In genomic region chr3:28487418-28487817, GRCm38 (mm10) we compare ENCODE assay signal across 28 mouse cellular contexts.
DNase-seq lines count a peak whose midpoint lies in the region; ATAC-seq and TF ChIP-seq lines count a peak whose summit lies in the region.
"Had no signal": no experiment of that assay in that cellular context is flagged by ENCODE, and none has a peak within 500 bp of the region (broad histone marks: within the 10 kb centered on the region; RNA-seq: fewer than 3 reads in every experiment).

No protein-coding gene starts in this region.

- H3K27me3 ChIP-seq in forebrain, embryonic 15.5 days, result no peaks in the 10 kb centered on the region
- no peaks in the 10 kb centered on the region for H3K27me3 ChIP-seq in forebrain, embryonic 11.5 days (ENCODE audit: control insufficient read depth, insufficient read depth, low read length)
- no peaks in the 10 kb centered on the region for H3K27me3 ChIP-seq in hindbrain, embryonic 16.5 days (replicated peaks; ENCODE audit: control insufficient read depth, insufficient read depth, low read length)
- H3K27me3 ChIP-seq in neural tube, embryonic 14.5 days (ENCODE audit: control insufficient read depth, insufficient read depth, low read length), result no peaks in the 10 kb centered on the region
- H3K27me3 ChIP-seq: embryonic facial prominence, embryonic 13.5 days; heart, embryonic 12.5 days; intestine, embryonic 15.5 days; limb, embryonic 15.5 days; neural tube, embryonic 12.5 days had no signal

- intact Hi-C loops in gastrocnemius, postnatal 36 days (cut with DNase I), result loop anchor here (5.0 kb wide), 1 partner anchor 225 kb away; the partner anchor contains the start of gene Tnik

- no peak overlapping the region for H3K9ac ChIP-seq in forebrain, embryonic 15.5 days (replicated peaks)
- no peak overlapping the region for H3K9ac ChIP-seq in forebrain, embryonic 11.5 days (ENCODE audit: low read length)
- H3K9ac ChIP-seq in hindbrain, embryonic 16.5 days (ENCODE audit: low read depth, low read length), result no peak overlapping the region
- H3K9ac ChIP-seq in neural tube, embryonic 14.5 days (replicated peaks; ENCODE audit: low read depth, low read length), result no peak overlapping the region
- H3K9ac ChIP-seq: embryonic facial prominence, embryonic 13.5 days; heart, embryonic 12.5 days; intestine, embryonic 15.5 days; limb, embryonic 15.5 days; liver, embryonic 14.5 days; neural tube, embryonic 12.5 days had no signal

- TF ChIP-seq CTCF in layer of hippocampus, adult 2 months (conservative IDR thresholded peaks at IDR 0.05), result no peak

- H3K27ac ChIP-seq in forebrain, embryonic 15.5 days (replicated peaks), result 0 out of 2 replicates have a peak overlapping the region, but pooled peaks have one; percentile 19
- no peak overlapping the region for H3K27ac ChIP-seq in forebrain, embryonic 11.5 days (ENCODE audit: low read depth, low read length)
- peak overlapping the region; percentile 48 for H3K27ac ChIP-seq in layer of hippocampus, adult 2 months
- H3K27ac ChIP-seq in hindbrain, embryonic 16.5 days (ENCODE audit: low read depth, low read length), result peak overlapping the region; percentile 13
- 0 out of 2 replicates have a peak overlapping the region, but pooled peaks have one; percentile 16 for H3K27ac ChIP-seq in neural tube, embryonic 14.5 days (ENCODE audit: low read depth, low read length)
- H3K27ac ChIP-seq: embryonic facial prominence, embryonic 13.5 days; gastrocnemius, adult 2 months; heart, adult 2 months; intestine, embryonic 15.5 days; limb, embryonic 10.5 days; limb, embryonic 15.5 days; liver, embryonic 14.5 days; neural tube, embryonic 12.5 days had no signal

- no peaks in the 10 kb centered on the region for H3K9me3 ChIP-seq in forebrain, embryonic 15.5 days
- no peaks in the 10 kb centered on the region for H3K9me3 ChIP-seq in forebrain, embryonic 11.5 days (ENCODE audit: control insufficient read depth, low read length)
- peaks cover 5% of the 10 kb centered on the region for H3K9me3 ChIP-seq in hindbrain, embryonic 16.5 days (ENCODE audit: control insufficient read depth, low read length)
- H3K9me3 ChIP-seq in neural tube, embryonic 14.5 days (ENCODE audit: control insufficient read depth, low read length), result no peaks in the 10 kb centered on the region
- H3K9me3 ChIP-seq: G1E; intestine, embryonic 15.5 days; limb, embryonic 10.5 days; limb, embryonic 15.5 days had no signal

- no peaks in the 10 kb centered on the region for H3K36me3 ChIP-seq in forebrain, embryonic 15.5 days
- no peaks in the 10 kb centered on the region for H3K36me3 ChIP-seq in forebrain, embryonic 11.5 days (ENCODE audit: control insufficient read depth, insufficient read depth, low read length)
- no peaks in the 10 kb centered on the region for H3K36me3 ChIP-seq in hindbrain, embryonic 16.5 days (ENCODE audit: control insufficient read depth, insufficient read depth, low read length)
- no peaks in the 10 kb centered on the region for H3K36me3 ChIP-seq in neural tube, embryonic 14.5 days (ENCODE audit: control insufficient read depth, insufficient read depth, low read length)
- H3K36me3 ChIP-seq: embryonic facial prominence, embryonic 13.5 days; forebrain, embryonic 10.5 days; G1E; heart, embryonic 12.5 days; intestine, embryonic 15.5 days; limb, embryonic 10.5 days; limb, embryonic 15.5 days; neural tube, embryonic 12.5 days had no signal

- 52% methylated on average over 9 of the region's 9 CpGs for WGBS in forebrain, embryonic 15.5 days
- WGBS in forebrain, embryonic 11.5 days, result 80% methylated on average over 9 of the region's 9 CpGs
- WGBS in hindbrain, embryonic 16.5 days, result 58% methylated on average over 9 of the region's 9 CpGs
- 65% methylated on average over 9 of the region's 9 CpGs for WGBS in neural tube, embryonic 14.5 days

- H3K4me1 ChIP-seq in forebrain, embryonic 15.5 days, result peaks cover 24% of the 10 kb centered on the region
- H3K4me1 ChIP-seq in forebrain, embryonic 11.5 days (replicated peaks; ENCODE audit: control insufficient read depth, insufficient read depth, low read length), result peaks cover 6% of the 10 kb centered on the region; the same call in 1 of the 2 replicates
- H3K4me1 ChIP-seq in hindbrain, embryonic 16.5 days (ENCODE audit: control insufficient read depth, insufficient read depth, low read depth, low read length), result peaks cover 12% of the 10 kb centered on the region
- H3K4me1 ChIP-seq in neural tube, embryonic 14.5 days (ENCODE audit: control insufficient read depth, insufficient read depth, low read length), result 0 out of 2 replicates have a peak, but pooled peaks cover 11% of the 10 kb centered on the region
- H3K4me1 ChIP-seq: intestine, embryonic 15.5 days; limb, embryonic 15.5 days had no signal

- no peak overlapping the region for H3K4me2 ChIP-seq in forebrain, embryonic 15.5 days (replicated peaks)
- no peak overlapping the region for H3K4me2 ChIP-seq in forebrain, embryonic 11.5 days (ENCODE audit: low read depth, low read length, severe bottlenecking)
- no peak overlapping the region for H3K4me2 ChIP-seq in hindbrain, embryonic 16.5 days (ENCODE audit: low read length)
- H3K4me2 ChIP-seq in neural tube, embryonic 14.5 days (ENCODE audit: low read depth, low read length), result no peak overlapping the region
- H3K4me2 ChIP-seq: embryonic facial prominence, embryonic 13.5 days; heart, embryonic 12.5 days; intestine, embryonic 15.5 days; limb, embryonic 15.5 days; neural tube, embryonic 12.5 days had no signal

- H3K4me3 ChIP-seq in forebrain, embryonic 15.5 days, result no peak overlapping the region
- H3K4me3 ChIP-seq in forebrain, embryonic 11.5 days (ENCODE audit: low read depth, low read length), result no peak overlapping the region
- no peak overlapping the region for H3K4me3 ChIP-seq in layer of hippocampus, adult 2 months
- no peak overlapping the region for H3K4me3 ChIP-seq in hindbrain, embryonic 16.5 days (ENCODE audit: low read length)
- no peak overlapping the region for H3K4me3 ChIP-seq in neural tube, embryonic 14.5 days (ENCODE audit: low read depth, low read length)
- H3K4me3 ChIP-seq: embryonic facial prominence, embryonic 13.5 days; forebrain, embryonic 10.5 days; gastrocnemius, adult 2 months; heart, adult 2 months; heart, embryonic 12.5 days; intestine, embryonic 15.5 days; limb, embryonic 10.5 days; limb, embryonic 15.5 days; neural tube, embryonic 12.5 days had no signal

- no peak for DNase-seq in forebrain, embryonic 11.5 days (ENCODE audit: low spot score)
- no peak for DNase-seq in layer of hippocampus, adult 2 months (ENCODE audit: low spot score in 2 of 2)
- DNase-seq in layer of hippocampus, postnatal 25 days (ENCODE audit: extremely low spot score in 1 of 2, low spot score in 1 of 2), result no peak
- no peak for DNase-seq in gastrocnemius, postnatal 36 days
- DNase-seq in cerebellum, postnatal 36 days, result no peak
- DNase-seq: adrenal gland, postnatal 10 days; cerebellum, adult 11 months; cerebellum, adult 9-11 months; gastrocnemius, adult 2 months; heart, adult 2 months; kidney, adult 2 months; kidney, postnatal 36 days; lung, adult 2 months; lung, postnatal 10 days; right cerebral cortex, postnatal 25 days; thymus, postnatal 14 days had no signal

- no peak for ATAC-seq in forebrain, embryonic 15.5 days (replicated peaks)
- ATAC-seq in forebrain, embryonic 11.5 days (replicated peaks; ENCODE audit: low FRiP score), result no peak
- ATAC-seq in hindbrain, embryonic 16.5 days, result peak; percentile 55
- ATAC-seq in neural tube, embryonic 14.5 days (ENCODE audit: low read depth), result peak; percentile 32; the same call in 1 of the 2 replicates
- ATAC-seq: intestine, embryonic 15.5 days had no signal

Comparison
In these comparisons a context has a peak if more than half of its experiments do, and no peak if none do; other contexts are left out.
1. ATAC-seq: peak in hindbrain, embryonic 16.5 days (single experiment) and neural tube, embryonic 14.5 days (single experiment); none in forebrain, embryonic 15.5 days (single experiment) and forebrain, embryonic 11.5 days (single experiment).